In genomic region chr14:25472981-25473649, GRCm38 (mm10) we compare ENCODE assay signal across 8 mouse cellular contexts. TPM values are rescaled to one million over a fixed set of nuclear protein-coding genes. Genes with fewer than 3 reads are reported as not detected.
DNase-seq lines count a peak whose midpoint lies in the region; ATAC-seq and TF ChIP-seq lines count a peak whose summit lies in the region.

No protein-coding gene starts in this region.

- no peaks in the 10 kb centered on the region for H3K9me3 ChIP-seq in embryonic facial prominence, embryonic 15.5 days (replicated peaks)
- H3K9me3 ChIP-seq in liver, embryonic 15.5 days (replicated peaks), result no peaks in the 10 kb centered on the region
- H3K9me3 ChIP-seq in neural tube, embryonic 15.5 days (replicated peaks), result no peaks in the 10 kb centered on the region

- peak in 1 of 2 experiments; percentile 42 for DNase-seq in cerebellum, adult 2 months
- no peak for DNase-seq in cerebellum, postnatal 14 days
- DNase-seq in right cerebral cortex, postnatal 4 days, result no peak
- DNase-seq in adrenal gland, postnatal 4 days (ENCODE audit: low spot score in 2 of 2), result no peak

- H3K4me3 ChIP-seq in cerebellum, adult 2 months (replicated peaks; ENCODE audit: insufficient read depth, low read depth, low read length), result no peak overlapping the region
- H3K4me3 ChIP-seq in embryonic facial prominence, embryonic 15.5 days (replicated peaks), result no peak overlapping the region
- no peak overlapping the region for H3K4me3 ChIP-seq in liver, embryonic 15.5 days (replicated peaks)
- H3K4me3 ChIP-seq in neural tube, embryonic 15.5 days (replicated peaks), result no peak overlapping the region

- no peaks in the 10 kb centered on the region for H3K27me3 ChIP-seq in cerebellum, adult 2 months (ENCODE audit: control insufficient read depth, insufficient read depth, low read length)
- no peaks in the 10 kb centered on the region for H3K27me3 ChIP-seq in embryonic facial prominence, embryonic 15.5 days
- H3K27me3 ChIP-seq in liver, embryonic 15.5 days, result no peaks in the 10 kb centered on the region
- no peaks in the 10 kb centered on the region for H3K27me3 ChIP-seq in neural tube, embryonic 15.5 days (replicated peaks)

- ATAC-seq in embryonic facial prominence, embryonic 15.5 days (ENCODE audit: insufficient number of reproducible peaks, low FRiP score, low TSS enrichment, low read depth), result no peak
- peak; percentile 77 for ATAC-seq in inflammation-experienced regulatory T-cells, adult 6 months
- ATAC-seq in liver, embryonic 15.5 days (ENCODE audit: insufficient read depth), result peak; percentile 10; the same call in 1 of the 2 replicates
- ATAC-seq in neural tube, embryonic 15.5 days (ENCODE audit: low FRiP score), result no peak

- peaks cover 92% of the 10 kb centered on the region for H3K4me1 ChIP-seq in cerebellum, adult 2 months (ENCODE audit: control insufficient read depth, insufficient read depth, low read length)
- H3K4me1 ChIP-seq in embryonic facial prominence, embryonic 15.5 days, result peaks cover 97% of the 10 kb centered on the region
- peaks cover 91% of the 10 kb centered on the region for H3K4me1 ChIP-seq in liver, embryonic 15.5 days (replicated peaks)
- H3K4me1 ChIP-seq in neural tube, embryonic 15.5 days, result peaks cover 95% of the 10 kb centered on the region

- 15% methylated on average over 6 of the region's 6 CpGs for WGBS in cerebellum, adult 2 months
- WGBS in embryonic facial prominence, embryonic 15.5 days, result 43% methylated on average over 6 of the region's 6 CpGs
- WGBS in liver, embryonic 15.5 days (ENCODE audit: insufficient replicate concordance), result 38% methylated on average over 6 of the region's 6 CpGs
- WGBS in neural tube, embryonic 15.5 days, result 44% methylated on average over 6 of the region's 6 CpGs

- TF ChIP-seq POLR2A in cerebellum, adult 2 months (IDR thresholded peaks at IDR 0.05; ENCODE audit: borderline replicate concordance, insufficient read depth, low read length), result no peak

- H3K27ac ChIP-seq in cerebellum, adult 2 months (ENCODE audit: insufficient read depth, low read length), result peak overlapping the region; percentile 1; the same call in 1 of the 2 replicates
- 0 out of 2 replicates have a peak overlapping the region, but pooled peaks have one; percentile 41 for H3K27ac ChIP-seq in embryonic facial prominence, embryonic 15.5 days (replicated peaks)
- H3K27ac ChIP-seq in liver, embryonic 15.5 days (replicated peaks), result peak overlapping the region; percentile 42
- H3K27ac ChIP-seq in neural tube, embryonic 15.5 days (replicated peaks), result peak overlapping the region; percentile 42; the same call in 1 of the 2 replicates

- H3K4me2 ChIP-seq in embryonic facial prominence, embryonic 15.5 days (replicated peaks), result no peak overlapping the region
- no peak overlapping the region; the same call in 1 of the 2 replicates for H3K4me2 ChIP-seq in liver, embryonic 15.5 days
- H3K4me2 ChIP-seq in neural tube, embryonic 15.5 days, result no peak overlapping the region

- H3K9ac ChIP-seq in embryonic facial prominence, embryonic 15.5 days, result no peak overlapping the region
- H3K9ac ChIP-seq in liver, embryonic 15.5 days, result no peak overlapping the region
- no peak overlapping the region for H3K9ac ChIP-seq in neural tube, embryonic 15.5 days (replicated peaks)

- H3K36me3 ChIP-seq in embryonic facial prominence, embryonic 15.5 days, result no peaks in the 10 kb centered on the region
- no peaks in the 10 kb centered on the region for H3K36me3 ChIP-seq in liver, embryonic 15.5 days (replicated peaks)
- H3K36me3 ChIP-seq in neural tube, embryonic 15.5 days, result no peaks in the 10 kb centered on the region

- TF ChIP-seq CTCF in cerebellum, adult 2 months (IDR thresholded peaks at IDR 0.05; ENCODE audit: borderline replicate concordance, insufficient read depth, low read depth, low read length), result no peak

RNA-seq across cellular contexts. Expression of gene Zmiz1, which starts 14.1 kb away (rescaled TPM):
- 63.7 and 72.5 TPM in 2 replicates for polyA plus RNA-seq in cerebellum, adult 2 months (2012; rRNA removed)
- polyA plus RNA-seq in embryonic facial prominence, embryonic 15.5 days (2015; fragmentation: Nextera tagmentation; extraction: Ambion mirVana), result 38.7 and 40.1 TPM in 2 replicates
- polyA plus RNA-seq in inflammation-experienced regulatory T-cells, adult 6 months (2017; shearing (Covaris generic)), result 10 to 100 TPM; 24.5 to 30.1 (median 26.1) TPM
- 4.3 and 4.9 TPM in 2 replicates for polyA plus RNA-seq in liver, embryonic 15.5 days (2015; fragmentation: Nextera tagmentation; extraction: Ambion mirVana)
- 51.1 and 54.7 TPM in 2 replicates for polyA plus RNA-seq in neural tube, embryonic 15.5 days (2015; fragmentation: Nextera tagmentation; extraction: Ambion mirVana)
- 100 to 1,000 TPM; 105 to 122 TPM for total RNA-seq in adrenal gland, postnatal 4 days (2021)

Comparison
In these comparisons a context has a peak if more than half of its experiments do, and no peak if none do; other contexts are left out.
1. ATAC-seq: peak in inflammation-experienced regulatory T-cells, adult 6 months (single experiment) and liver, embryonic 15.5 days (single experiment); none in embryonic facial prominence, embryonic 15.5 days (single experiment) and neural tube, embryonic 15.5 days (single experiment).
2. Peak in every context shown above with its lines, with median percentiles within 50 percentile points of each other: H3K27ac ChIP-seq.